Mouse (Mus musculus): Measurements from ENCODE around the gene Pcyt2.
A peak's percentile ranks its signal among the peaks of the same experiment; 100 is the strongest.

DNA sequence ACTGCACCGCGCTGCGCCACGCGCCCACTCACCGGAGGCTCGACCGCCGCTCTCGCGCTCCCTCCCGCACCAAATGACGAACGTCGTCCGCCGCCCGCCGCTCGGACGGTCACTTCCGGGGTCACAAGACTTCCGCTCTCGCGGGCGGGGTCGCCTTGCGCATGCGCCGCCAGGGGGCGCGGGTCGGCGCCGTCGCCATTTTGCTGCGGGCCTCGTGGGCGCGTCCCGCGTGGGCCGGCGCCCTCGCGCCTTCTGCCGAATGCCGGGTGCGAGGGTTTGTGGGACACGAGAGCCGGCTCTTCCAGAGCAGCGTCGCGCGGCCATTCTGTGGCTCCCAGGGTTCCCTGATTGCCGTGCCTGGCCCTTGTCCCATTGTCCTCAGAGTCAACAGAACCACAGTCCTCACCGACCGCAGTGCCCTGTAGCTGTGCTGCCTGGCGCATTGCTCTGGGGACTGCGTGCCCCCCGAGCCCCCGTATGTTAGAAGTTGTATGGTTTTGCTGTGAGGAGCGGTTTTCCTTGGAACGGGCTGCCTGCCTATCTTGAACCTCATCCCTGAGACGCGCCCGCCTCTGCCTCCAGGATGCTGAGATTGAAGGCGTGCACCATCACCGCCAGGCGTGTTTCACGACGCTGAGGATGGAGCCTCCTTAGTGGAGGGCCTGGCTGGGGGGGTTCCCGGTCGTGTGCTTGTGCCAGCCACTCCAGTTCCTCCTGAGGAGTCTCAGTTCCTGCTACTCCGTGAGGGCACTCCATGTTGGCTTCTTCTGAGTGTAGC lies 36.1 kb downstream of the Pcyt2 start, which contains the start of gene Arhgdia:
- TF ChIP-seq CTCF (IDR thresholded peaks at IDR 0.05) (peak; percentile 66), EP300 (IDR thresholded peaks at IDR 0.05) (no peak)
